Comparison of ENCODE assay signal across 12 mouse cellular contexts in the genomic region with DNA sequence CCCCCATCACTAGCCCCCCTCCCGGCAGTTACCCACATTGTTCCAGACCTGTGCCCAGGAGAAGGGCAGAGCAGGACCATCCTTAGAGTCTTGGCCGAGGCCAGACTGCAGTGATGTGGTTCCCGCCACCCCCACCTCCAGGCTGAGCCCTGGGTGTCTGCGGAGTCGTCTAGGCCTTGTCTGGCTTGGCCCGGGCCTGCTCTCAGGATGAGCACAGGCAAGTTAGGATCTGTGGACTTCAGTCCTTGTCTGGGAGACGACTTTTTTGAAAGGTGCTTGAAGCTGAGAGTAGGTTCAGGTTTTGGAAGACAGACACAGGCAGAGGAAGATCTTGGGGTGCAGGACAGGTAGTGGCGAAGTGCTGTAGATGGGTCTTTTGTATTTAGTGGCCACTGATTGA. TPM values are rescaled to one million over a fixed set of nuclear protein-coding genes. Genes with fewer than 3 reads are reported as not detected.
DNase-seq lines count a peak whose midpoint lies in the region; ATAC-seq and TF ChIP-seq lines count a peak whose summit lies in the region.
"Had no signal": no experiment of that assay in that cellular context is flagged by ENCODE, and none has a peak within 500 bp of the region (broad histone marks: within the 10 kb centered on the region; RNA-seq: fewer than 3 reads in every experiment).

No protein-coding gene starts in this region.

- ATAC-seq in lung, embryonic 16.5 days (ENCODE audit: low read depth), result no peak
- no peak for ATAC-seq in stomach, postnatal 0 days (ENCODE audit: low FRiP score, low TSS enrichment)

- H3K36me3 ChIP-seq in lung, embryonic 16.5 days (ENCODE audit: control insufficient read depth, insufficient read depth, low read length), result no peaks in the 10 kb centered on the region
- no peaks in the 10 kb centered on the region for H3K36me3 ChIP-seq in limb, embryonic 10.5 days
- no peaks in the 10 kb centered on the region for H3K36me3 ChIP-seq in stomach, postnatal 0 days (ENCODE audit: control insufficient read depth, insufficient read depth, low read length)

- 50% methylated on average over 8 of the region's 8 CpGs for WGBS in lung, embryonic 16.5 days
- 56% methylated on average over 8 of the region's 8 CpGs for WGBS in lung, adult 2 months
- WGBS in limb, embryonic 10.5 days, result 63% methylated on average over 8 of the region's 8 CpGs
- 50% methylated on average over 8 of the region's 8 CpGs for WGBS in stomach, postnatal 0 days

- peak overlapping the region; percentile 95 for H3K9ac ChIP-seq in lung, embryonic 16.5 days (ENCODE audit: low read length)
- H3K9ac ChIP-seq in stomach, postnatal 0 days (ENCODE audit: low read length), result peak overlapping the region; percentile 41

- TF ChIP-seq POLR2A in lung, adult 2 months (IDR thresholded peaks at IDR 0.05; ENCODE audit: borderline replicate concordance, extremely low read depth, low read depth, low read length), result no peak

- DNase-seq in heart, adult 11 months, result peak; percentile 94
- no peak for DNase-seq in heart, postnatal 25 days (ENCODE audit: low spot score)
- DNase-seq in lung, adult 2 months, result no peak
- no peak for DNase-seq in limb, embryonic 10.5 days (ENCODE audit: low spot score)
- DNase-seq in stomach, postnatal 0 days (ENCODE audit: low spot score), result no peak
- no peak for DNase-seq in left cerebral cortex, postnatal 10 days (ENCODE audit: extremely low spot score in 1 of 2, low spot score in 2 of 2)
- DNase-seq in layer of hippocampus, adult 9-11 months, result no peak
- DNase-seq: midbrain, embryonic 14.5 days had no signal

- peak overlapping the region; percentile 90 for H3K4me2 ChIP-seq in lung, embryonic 16.5 days (ENCODE audit: low read depth, low read length)
- H3K4me2 ChIP-seq in stomach, postnatal 0 days (replicated peaks; ENCODE audit: low read depth), result peak overlapping the region; percentile 84

- H3K4me1 ChIP-seq in lung, embryonic 16.5 days (replicated peaks; ENCODE audit: control insufficient read depth, insufficient read depth, low read length), result peaks cover 80% of the 10 kb centered on the region
- peaks cover 10% of the 10 kb centered on the region for H3K4me1 ChIP-seq in lung, adult 2 months (ENCODE audit: control insufficient read depth, insufficient read depth, low read length)
- peaks cover 75% of the 10 kb centered on the region for H3K4me1 ChIP-seq in limb, embryonic 10.5 days
- H3K4me1 ChIP-seq in stomach, postnatal 0 days (replicated peaks; ENCODE audit: control insufficient read depth, insufficient read depth), result peaks cover 27% of the 10 kb centered on the region

- no peaks in the 10 kb centered on the region for H3K9me3 ChIP-seq in lung, embryonic 16.5 days (ENCODE audit: control insufficient read depth, low read length)
- no peaks in the 10 kb centered on the region for H3K9me3 ChIP-seq in limb, embryonic 10.5 days (replicated peaks)
- H3K9me3 ChIP-seq in stomach, postnatal 0 days (ENCODE audit: control insufficient read depth, low read length), result no peaks in the 10 kb centered on the region

- TF ChIP-seq EP300 in stomach, postnatal 0 days (optimal IDR thresholded peaks at IDR 0.05), result no peak

- intact Hi-C loops in heart, postnatal 25 days (cut with DNase I), result no loop called here
- intact Hi-C loops in left cerebral cortex, postnatal 10 days (cut with DNase I), result no loop called here

- peak overlapping the region; percentile 87 for H3K4me3 ChIP-seq in lung, embryonic 16.5 days (ENCODE audit: low read length)
- no peak overlapping the region for H3K4me3 ChIP-seq in lung, adult 2 months (replicated peaks; ENCODE audit: extremely low read depth, low read depth, low read length)
- H3K4me3 ChIP-seq in limb, embryonic 10.5 days, result peak overlapping the region; percentile 83
- peak overlapping the region; percentile 79; the same call in 1 of the 2 replicates for H3K4me3 ChIP-seq in stomach, postnatal 0 days (ENCODE audit: low read depth, low read length)
- H3K4me3 ChIP-seq: erythroblast, embryonic 14.5 days had no signal

- H3K27me3 ChIP-seq in lung, embryonic 16.5 days (ENCODE audit: control insufficient read depth, insufficient read depth, low read depth, low read length), result no peaks in the 10 kb centered on the region
- H3K27me3 ChIP-seq in limb, embryonic 10.5 days (ENCODE audit: low read depth, poor library complexity, severe bottlenecking), result no peaks in the 10 kb centered on the region
- no peaks in the 10 kb centered on the region for H3K27me3 ChIP-seq in stomach, postnatal 0 days (ENCODE audit: control insufficient read depth, insufficient read depth, low read length)

- peak overlapping the region; percentile 89 for H3K27ac ChIP-seq in lung, embryonic 16.5 days (ENCODE audit: low read length)
- H3K27ac ChIP-seq in limb, embryonic 10.5 days, result peak overlapping the region; percentile 92
- H3K27ac ChIP-seq in stomach, postnatal 0 days (replicated peaks), result peak overlapping the region; percentile 69; the same call in 1 of the 2 replicates

- no peak for TF ChIP-seq CTCF in lung, adult 2 months (IDR thresholded peaks at IDR 0.05; ENCODE audit: insufficient read depth, low read length)
- no peak for TF ChIP-seq CTCF in stomach, postnatal 0 days (IDR thresholded peaks at IDR 0.05; ENCODE audit: low read depth)

RNA-seq across cellular contexts. Expression of a gene that starts 2.8 kb away (rescaled TPM):
- 100 to 1,000 TPM; 249 to 297 TPM for total RNA-seq in heart, postnatal 25 days (2021)
- polyA plus RNA-seq in lung, embryonic 16.5 days (2015; fragmentation: Nextera tagmentation; extraction: Ambion mirVana), result 34.7 and 35.2 TPM in 2 replicates
- polyA plus RNA-seq in lung, adult 2 months (2012; rRNA removed), result 67.8 and 76.2 TPM in 2 replicates
- polyA plus RNA-seq in limb, embryonic 10.5 days (2016; fragmentation: Nextera tagmentation; extraction: Ambion mirVana), result 20.8 and 23.3 TPM in 2 replicates
- 16.0 and 18.8 TPM in 2 replicates for polyA plus RNA-seq in stomach, postnatal 0 days (2015; fragmentation: Nextera tagmentation; extraction: Ambion mirVana)
- 10 to 100 TPM; 11.0 to 11.5 TPM for total RNA-seq in left cerebral cortex, postnatal 10 days (2021)

RNA-seq across cellular contexts. Expression of a gene that starts 18.2 kb away (rescaled TPM):
- total RNA-seq in heart, postnatal 25 days (2021), result not detected
- not detected in 2 replicates for polyA plus RNA-seq in lung, embryonic 16.5 days (2015; fragmentation: Nextera tagmentation; extraction: Ambion mirVana)
- 0.15 TPM in 1 of 2 replicates, not detected in the other for polyA plus RNA-seq in lung, adult 2 months (2012; rRNA removed)
- polyA plus RNA-seq in limb, embryonic 10.5 days (2016; fragmentation: Nextera tagmentation; extraction: Ambion mirVana), result not detected in 2 replicates
- polyA plus RNA-seq in stomach, postnatal 0 days (2015; fragmentation: Nextera tagmentation; extraction: Ambion mirVana), result not detected in 2 replicates
- total RNA-seq in left cerebral cortex, postnatal 10 days (2021), result not detected
- total RNA-seq: heart, adult 18-20 months; left cerebral cortex, postnatal 14 days had no signal
- polyA plus RNA-seq: erythroblast, embryonic 14.5 days; midbrain, embryonic 14.5 days had no signal

RNA-seq across cellular contexts. Expression of a gene that starts 41.0 kb away (rescaled TPM):
- total RNA-seq in heart, postnatal 25 days (2021), result not detected
- polyA plus RNA-seq in lung, embryonic 16.5 days (2015; fragmentation: Nextera tagmentation; extraction: Ambion mirVana), result not detected in 2 replicates
- 0.57 and 12.5 TPM in 2 replicates for polyA plus RNA-seq in lung, adult 2 months (2012; rRNA removed)
- polyA plus RNA-seq in limb, embryonic 10.5 days (2016; fragmentation: Nextera tagmentation; extraction: Ambion mirVana), result not detected in 2 replicates
- polyA plus RNA-seq in stomach, postnatal 0 days (2015; fragmentation: Nextera tagmentation; extraction: Ambion mirVana), result 4.1 and 4.8 TPM in 2 replicates
- total RNA-seq in left cerebral cortex, postnatal 10 days (2021), result not detected
- total RNA-seq: heart, adult 18-20 months; left cerebral cortex, postnatal 14 days had no signal
- polyA plus RNA-seq: erythroblast, embryonic 14.5 days; midbrain, embryonic 14.5 days had no signal
